Mouse (Mus musculus): ENCODE measurements around the gene Mamld1.
"Not testable (repeated sequence)": the region's sequence is repeated elsewhere in the genome, so short reads cannot be mapped to it uniquely, and the experiment has no call there.

Gene Mamld1

DNA sequence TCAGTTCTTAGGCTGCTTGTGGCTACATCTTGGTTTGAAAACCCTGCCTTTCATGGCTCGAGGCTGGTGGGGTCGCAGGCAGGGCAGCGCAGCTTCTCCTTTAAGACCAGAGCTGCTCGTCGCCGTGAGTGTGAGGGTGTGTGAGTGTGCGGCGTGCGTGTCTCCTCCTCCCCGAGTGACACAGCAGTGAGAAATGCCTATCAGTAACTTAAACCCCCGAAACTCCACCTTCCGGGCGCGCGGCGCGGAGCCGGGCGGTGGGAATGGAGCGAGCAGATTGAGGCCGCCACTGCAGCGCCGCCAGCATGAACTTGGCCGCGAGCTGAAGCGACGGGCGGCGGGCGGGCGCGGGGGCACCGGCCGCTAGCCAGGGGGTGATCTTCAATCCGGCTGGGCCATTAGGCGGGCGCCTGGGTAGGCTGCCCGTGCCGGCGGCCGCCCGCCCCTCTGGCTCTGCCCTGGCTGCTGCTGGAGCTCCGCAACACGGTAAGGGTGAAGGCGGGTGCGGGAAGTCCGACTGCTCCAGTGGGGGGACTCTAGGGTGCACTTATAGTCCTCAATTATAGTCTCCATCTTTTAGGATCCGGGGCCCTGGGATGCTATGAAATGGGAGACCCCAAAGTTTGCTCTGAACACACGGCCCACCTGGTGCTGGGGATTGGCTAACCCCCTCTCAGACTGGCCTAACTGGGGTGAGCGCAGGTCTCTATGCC lies at the start of gene Mamld1:
Mamld1 (plus strand) TSS at position 393 of the 713 bp plus-strand sequence.
- DNase-seq: peak; percentile 61

DNA sequence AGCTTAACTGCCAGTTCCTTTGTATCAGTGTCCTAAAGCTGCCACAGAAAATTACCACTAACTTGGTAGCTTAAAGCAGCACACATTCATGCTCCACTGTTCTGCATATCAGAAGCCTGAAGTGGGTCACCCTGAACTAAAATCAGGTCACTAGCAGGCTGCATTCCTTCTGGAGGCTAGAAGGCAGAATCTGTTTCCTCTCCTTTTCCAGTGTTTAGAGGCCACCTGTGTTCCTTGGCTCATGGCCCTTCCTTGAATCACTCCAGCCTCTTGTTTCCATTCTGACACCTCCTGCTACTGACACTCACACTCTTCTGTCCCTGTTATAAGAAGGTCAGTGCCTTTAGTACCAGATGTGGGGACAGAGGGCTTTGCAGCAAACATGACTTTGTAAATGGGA lies 25.3 kb upstream of the Mamld1 start:
- no peak for DNase-seq

DNA sequence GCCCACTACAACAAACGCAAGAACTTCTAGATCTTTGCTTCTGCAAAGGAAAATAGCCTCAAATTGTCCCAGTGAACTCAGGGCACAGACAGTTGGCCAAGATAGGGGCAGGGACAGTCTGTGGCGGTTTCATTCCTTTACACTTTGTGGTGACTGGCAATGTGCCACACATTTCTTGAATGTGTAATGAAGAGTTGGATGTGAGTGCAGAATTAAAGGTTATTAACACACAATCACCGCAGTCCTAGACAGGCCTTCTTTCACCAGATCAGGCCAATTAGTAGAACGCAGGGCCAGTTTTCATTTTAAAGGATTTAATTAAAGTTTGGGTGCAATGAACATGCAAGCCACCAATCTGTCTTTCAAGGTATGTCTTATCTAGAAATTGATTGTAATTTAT lies 22.0 kb upstream of the Mamld1 start:
- no peak for DNase-seq

DNA sequence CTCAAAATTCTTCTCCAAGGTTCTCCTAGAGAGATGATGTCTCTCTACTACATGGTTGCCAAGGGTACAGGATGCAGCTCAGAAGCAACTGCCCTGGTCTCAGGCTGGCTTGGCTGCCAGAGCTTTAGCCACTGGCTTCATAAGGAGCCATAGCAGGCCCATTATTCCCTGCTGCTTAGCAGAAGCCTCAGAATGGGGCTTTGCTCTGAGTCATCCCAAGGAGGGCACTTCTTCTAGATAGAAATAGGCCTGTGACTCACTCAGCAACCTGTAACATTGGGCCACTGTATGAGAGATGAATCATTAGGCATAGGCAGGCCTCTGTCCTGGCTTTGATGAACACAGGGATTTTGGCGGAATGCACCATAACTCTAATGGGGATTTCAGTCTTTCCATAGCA lies 21.1 kb upstream of the Mamld1 start:
- not testable (repeated sequence) for DNase-seq

DNA sequence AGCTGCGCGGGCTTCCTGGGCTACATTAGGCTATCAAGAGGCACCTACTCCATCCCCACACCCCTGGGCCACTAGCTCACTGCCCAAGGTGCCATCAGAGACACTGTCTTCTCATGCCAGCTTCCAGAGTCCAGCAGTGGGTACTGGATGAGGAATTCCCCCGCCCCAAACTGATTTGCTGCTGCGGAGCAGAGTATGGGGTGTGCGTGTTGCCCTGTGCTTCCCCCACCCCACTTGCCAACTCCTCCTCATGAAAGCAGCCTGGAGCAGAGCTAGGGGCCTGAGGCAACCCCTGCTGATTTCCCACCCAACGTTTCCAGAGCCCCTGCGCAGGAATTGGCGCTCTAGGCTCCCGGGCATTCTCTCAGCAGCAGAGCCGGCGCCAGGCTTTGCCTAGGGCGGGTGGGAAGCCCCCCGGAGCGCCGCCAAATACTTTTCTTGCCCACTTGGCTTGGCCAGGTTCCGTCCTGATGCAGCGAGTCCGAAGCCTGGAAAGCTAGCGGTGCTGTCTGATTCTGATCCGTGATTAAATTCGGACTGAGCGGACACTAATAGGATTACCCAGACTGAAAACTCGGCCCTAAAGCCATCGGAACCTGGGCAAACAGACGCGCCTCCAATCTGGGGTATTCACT lies 738 bp downstream of the Mamld1 start:
- peak; percentile 14 for DNase-seq

DNA sequence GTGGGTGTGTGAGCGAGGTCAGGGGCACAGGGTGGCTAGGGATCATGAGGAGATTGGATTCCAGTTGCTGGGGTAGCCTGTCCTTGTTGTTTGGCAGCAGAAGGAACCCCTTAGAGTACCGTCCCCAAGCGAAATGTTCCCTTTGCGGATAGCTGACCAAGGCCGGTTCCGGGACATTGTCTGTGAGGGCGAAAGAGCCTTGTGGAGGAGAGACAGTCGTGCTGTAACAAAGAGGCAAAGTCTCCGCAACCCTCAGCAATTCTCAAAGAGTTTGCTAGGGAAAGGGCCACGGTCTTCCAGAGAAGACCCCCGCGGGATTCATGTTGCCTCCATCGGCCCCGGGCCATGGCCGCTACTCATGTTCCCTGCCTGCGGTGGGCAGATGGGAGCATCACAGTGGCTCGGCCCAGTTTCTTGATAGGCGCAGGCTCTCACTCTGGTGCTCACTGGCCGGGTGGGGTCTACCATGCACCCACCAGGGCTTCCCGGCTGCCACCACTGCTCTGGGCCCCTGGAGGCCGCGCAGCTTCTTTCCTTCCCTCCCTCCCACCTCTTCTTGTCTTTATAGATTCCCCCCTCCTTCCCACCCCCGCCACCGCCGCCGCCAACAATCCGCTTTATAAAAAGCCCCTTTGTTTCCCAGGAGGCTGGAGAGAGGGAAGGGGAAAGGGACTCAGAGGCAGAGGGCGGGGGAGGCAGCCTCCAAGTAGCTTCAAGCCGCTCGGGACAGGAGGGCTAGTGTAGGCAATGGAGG lies 1.5 kb downstream of the Mamld1 start:
- DNase-seq: peak; percentile 64

DNA sequence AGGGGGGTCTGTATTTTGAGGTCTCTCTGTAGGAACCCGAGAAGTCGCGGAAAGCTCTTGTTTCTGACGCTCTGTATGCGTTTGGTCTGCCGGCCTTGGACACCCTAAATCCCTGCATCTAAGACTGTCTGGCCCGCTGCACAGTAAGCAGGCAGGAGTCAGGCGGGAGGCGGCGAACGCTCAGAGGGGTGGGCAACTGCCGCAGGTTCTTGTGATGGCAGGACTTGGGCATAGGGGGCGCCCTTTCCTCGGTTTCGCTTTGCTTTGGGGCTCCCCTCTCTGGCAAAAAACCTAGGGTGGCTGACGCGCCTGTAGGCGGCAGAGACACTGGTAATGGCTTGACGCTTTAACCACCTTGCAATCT lies 2.0 kb downstream of the Mamld1 start:
- peak; percentile 70 for DNase-seq

- DNase-seq: peak; percentile 59
Observed at GRCm38 (mm10) chrX:71052481-71053216, 2.6 kb downstream of the Mamld1 start.

DNA sequence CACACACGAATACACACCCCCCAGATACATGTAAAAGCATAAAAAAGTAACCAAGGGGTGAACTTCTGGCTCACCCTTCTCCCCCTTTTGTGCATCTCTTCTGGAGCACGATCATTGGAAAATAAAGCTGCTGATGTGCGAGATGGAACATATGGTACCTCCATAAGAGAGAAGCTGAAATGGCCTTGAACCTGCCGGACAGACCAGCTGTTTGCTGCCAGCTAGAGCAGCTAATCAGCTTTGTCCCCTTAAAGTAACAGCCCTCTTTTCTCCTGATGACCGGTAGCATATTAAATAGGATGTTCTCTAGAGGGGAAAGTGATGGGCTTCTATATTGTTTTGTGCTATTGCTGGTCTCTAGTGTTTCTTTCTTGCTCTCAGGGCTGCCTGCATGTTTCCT lies 3.2 kb downstream of the Mamld1 start:
- no peak for DNase-seq

DNA sequence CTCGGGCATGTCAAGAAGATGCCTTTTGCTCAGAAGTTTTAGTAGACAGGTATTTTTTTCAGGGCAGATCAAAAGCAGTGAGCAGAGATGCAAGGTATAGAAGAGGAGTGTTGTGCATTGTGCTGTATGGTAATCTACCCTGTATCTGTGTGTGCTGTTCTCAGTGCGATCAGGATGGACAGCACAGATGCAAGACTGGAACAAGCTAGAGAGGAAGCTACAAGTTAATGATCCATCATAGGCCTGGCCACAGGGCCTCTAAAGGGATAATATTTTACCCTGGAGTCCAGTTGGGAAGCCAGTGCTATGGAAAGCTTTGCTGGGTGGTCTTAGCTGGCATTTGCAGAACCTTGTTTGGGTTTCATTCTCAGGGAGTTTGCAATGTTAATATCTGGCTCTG lies 6.9 kb downstream of the Mamld1 start:
- DNase-seq: no peak

DNA sequence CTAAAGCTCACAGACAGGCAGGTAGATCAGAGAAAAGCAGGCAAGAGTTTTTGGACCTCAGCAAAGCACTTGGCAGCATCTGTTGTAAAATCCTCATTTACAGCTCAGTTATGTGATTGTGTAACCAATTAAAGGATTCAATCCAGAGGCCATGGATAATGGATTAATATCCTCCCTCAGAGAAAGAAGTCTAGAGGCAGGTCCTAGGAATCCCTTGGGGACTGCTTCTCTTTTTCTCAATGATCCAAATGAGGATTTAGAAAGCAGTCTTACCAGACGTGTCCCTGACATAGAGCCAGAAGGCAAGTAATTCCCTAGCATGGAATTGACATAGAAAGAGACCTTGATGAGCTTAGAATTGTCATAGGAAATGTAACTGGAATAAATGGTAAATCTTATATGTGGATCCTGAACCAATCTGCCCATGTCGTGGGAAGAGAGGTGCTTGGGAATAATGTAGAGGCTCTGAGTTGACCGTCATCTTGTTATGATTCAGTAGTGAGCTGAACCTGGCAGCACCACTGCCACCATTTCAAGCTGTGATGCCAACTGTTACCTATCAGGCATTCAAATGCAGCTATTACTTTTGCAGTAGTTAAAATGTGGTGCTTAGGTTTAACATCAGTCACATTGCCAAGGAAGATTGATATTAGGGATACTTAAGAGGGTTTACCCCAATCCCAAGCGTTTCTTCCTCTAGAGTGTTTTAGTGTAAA lies 35.2 kb downstream of the Mamld1 start:
- no peak for DNase-seq

DNA sequence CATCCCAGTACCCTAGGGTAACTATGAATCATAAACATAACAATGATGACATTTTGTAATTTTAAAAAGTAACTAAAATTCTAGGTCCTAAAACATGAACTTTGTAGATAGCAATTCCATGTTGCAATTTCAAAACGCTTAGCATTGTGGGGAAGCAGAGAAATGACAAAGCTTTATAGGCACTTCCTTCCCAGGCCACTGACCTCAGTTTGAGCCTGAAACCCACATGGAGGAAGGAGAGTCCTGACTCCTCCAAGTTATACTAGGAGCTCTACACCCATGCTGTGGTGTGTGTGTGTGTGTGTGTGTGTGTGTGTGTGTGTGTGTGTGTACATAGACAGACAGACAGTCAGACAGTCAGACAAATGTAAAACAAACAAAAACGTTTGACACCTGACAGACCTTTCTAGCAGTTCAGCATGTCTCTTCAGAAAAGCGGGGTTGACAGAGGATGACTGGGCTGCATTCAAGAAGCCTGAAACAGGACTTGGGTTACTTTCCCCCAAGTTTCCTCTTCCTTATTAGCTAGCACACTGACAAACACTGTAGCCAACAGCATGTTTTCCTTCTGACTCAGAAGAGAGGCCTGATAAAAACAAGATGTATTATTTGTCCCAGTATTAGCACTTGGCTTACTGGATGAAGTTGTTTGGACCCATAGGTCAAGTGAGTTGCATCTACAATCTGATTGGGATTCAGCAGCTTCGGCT lies 37.5 kb downstream of the Mamld1 start:
- DNase-seq: no peak

DNA sequence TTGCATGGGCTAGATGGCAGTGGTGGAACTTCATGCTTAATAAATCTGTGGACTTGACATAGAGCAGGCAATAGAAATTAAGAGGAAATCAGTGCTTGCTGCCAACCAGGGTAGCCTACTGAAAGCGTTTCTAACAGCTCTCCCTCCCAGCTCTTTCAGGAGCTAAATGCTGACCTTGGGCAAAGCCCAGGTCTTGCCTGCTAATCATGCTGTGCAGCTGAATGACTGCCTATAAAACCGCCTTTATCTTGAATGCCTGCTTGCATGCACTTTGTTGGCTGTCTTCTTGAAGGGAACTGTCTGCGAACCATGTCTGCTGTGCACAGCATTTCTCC lies 38.0 kb downstream of the Mamld1 start:
- peak; percentile 2 for DNase-seq

- DNase-seq: no peak
Observed at GRCm38 (mm10) chrX:71105820-71106219, 55.8 kb downstream of the Mamld1 start.

GRCm38 (mm10) chrX:71106392-71106791 lies 56.3 kb downstream of the Mamld1 start:
- no peak for DNase-seq

GRCm38 (mm10) chrX:71108056-71108735 lies 58.1 kb downstream of the Mamld1 start:
- no peak for DNase-seq

DNA sequence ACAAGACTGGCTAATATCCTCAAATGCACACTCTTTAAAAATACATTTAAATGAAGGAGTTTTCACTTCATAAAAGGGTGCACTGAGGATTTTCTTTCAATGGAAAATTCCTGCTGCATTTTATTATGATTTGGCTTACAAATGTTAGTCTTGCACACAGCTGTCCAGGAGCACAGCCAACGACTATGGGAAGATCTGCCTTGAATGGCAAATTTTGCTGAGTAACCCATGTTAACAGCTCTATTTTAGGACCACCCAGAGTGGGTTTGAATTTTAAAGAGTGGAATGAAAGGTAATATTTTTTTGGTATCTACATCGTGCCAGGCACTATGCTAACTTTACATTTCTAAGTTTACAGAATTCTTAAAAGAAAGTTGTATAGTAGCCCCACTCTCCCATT lies 60.3 kb downstream of the Mamld1 start:
- DNase-seq: no peak

GRCm38 (mm10) chrX:71122359-71123293 lies 72.6 kb downstream of the Mamld1 start:
- no peak for DNase-seq

GRCm38 (mm10) chrX:71125013-71125412 lies 75.0 kb downstream of the Mamld1 start:
- no peak for DNase-seq

DNA sequence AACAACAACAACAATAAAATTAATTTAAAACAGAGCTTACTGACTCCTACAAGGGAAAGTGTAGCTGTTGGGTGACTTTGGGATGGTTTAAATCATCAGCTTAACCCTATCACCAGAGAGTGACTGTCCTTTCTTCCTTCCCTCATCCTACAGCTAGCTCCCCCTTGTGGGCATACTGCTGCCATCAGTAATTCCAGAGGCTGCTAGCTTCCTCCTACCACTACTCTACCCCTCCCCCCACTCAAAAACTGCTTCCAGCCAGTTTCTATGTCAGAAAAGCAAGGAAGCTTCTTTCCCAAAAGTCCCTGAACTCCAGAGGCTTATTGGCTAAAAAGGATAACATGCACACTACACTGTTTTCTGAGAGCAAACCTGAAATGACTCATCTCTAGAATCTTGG lies 81.4 kb downstream of the Mamld1 start:
- peak; percentile 19 for DNase-seq

Measured in embryo, embryonic 11 days (tissue).